Mouse (Mus musculus) CH12.LX (cell line): Measurements from ENCODE around the gene Zfp239.

ENCODE experiments used
- CTCF ChIP-seq, 2 experiments: IDR thresholded peaks in 1 of 2; conservative IDR thresholded peaks in 1 of 2; 2 replicates each; pipeline ENCODE4 v1.5.1; 2011 to 2012; ENCODE audit warnings: low read depth in 2 of 2, low read length in 2 of 2, improper control_type of control experiment in 1 of 2, inconsistent platforms in 1 of 2, mild to moderate bottlenecking in 1 of 2, moderate library complexity in 1 of 2
- ELF1 ChIP-seq: IDR thresholded peaks from 2 replicates; pipeline ENCODE4 v1.6.1; 2014; ENCODE audit warnings: low read depth, mild to moderate bottlenecking, inconsistent platforms, low read length, improper control_type of control experiment
- EP300 ChIP-seq: IDR thresholded peaks from 2 replicates; pipeline ENCODE4 v1.6.1; 2011; ENCODE audit warnings: low read length, improper control_type of control experiment
- NELFE ChIP-seq: IDR thresholded peaks from 2 replicates; pipeline ENCODE4 v1.6.1; 2011; ENCODE audit warnings: low read depth, low read length, improper control_type of control experiment
- RAD21 ChIP-seq: IDR thresholded peaks from 2 replicates; pipeline ENCODE4 v1.6.1; 2011; ENCODE audit warnings: low read depth, mild to moderate bottlenecking, low read length, improper control_type of control experiment, moderate library complexity
- TBP ChIP-seq: conservative IDR thresholded peaks from 2 replicates; pipeline ENCODE4 v1.6.1; 2011; ENCODE audit warnings: low read depth, low read length, improper control_type of control experiment

DNA sequence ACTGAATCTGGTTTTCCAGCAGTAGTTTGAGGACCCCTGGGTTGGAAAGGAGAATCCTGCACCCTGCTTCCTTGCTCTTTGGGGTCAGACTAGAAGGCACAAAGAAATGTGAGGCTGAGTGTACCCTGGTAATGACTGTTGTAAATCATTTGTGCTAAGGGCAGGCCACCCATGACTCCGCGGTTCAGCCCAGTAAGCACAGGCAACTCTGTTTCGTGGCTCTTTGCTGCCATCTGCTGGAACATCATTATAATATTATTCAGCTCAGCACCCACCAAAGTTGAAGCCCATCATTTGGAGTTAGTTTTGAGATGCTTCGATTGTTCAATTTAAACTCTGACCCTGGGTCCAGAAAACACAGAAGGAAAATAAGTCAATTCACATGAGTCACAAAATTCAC, 36.5 kb upstream of the Zfp239 start:
- peak; percentile 39 to 90; a peak in 3 of 4 replicates for TF ChIP-seq CTCF (conservative IDR thresholded peaks at IDR 0.05 in 1 of 2, IDR thresholded peaks at IDR 0.05 in 1 of 2; ENCODE audit: low read depth in 2 of 2, low read length in 2 of 2)
- TF ChIP-seq RAD21 = peak; percentile 90
- no peak for TF ChIP-seq EP300
- no peak for TF ChIP-seq NELFE
- no peak for TF ChIP-seq TBP
- TF ChIP-seq ELF1 = no peak
